Mouse (Mus musculus) kidney, embryonic 14.5 days (tissue): ENCODE results near the gene Erc1. TPM values are rescaled to one million over a fixed set of nuclear protein-coding genes. Genes with fewer than 3 reads are reported as not detected.

Experiments
- ATAC-seq: fragments of 200-750 bp; cut with Nextera tagmentation; 2 replicates; pipeline ENCODE4 v1.8.0; 2017; ENCODE audit warnings: moderate number of reproducible peaks, mild to moderate bottlenecking, moderate TSS enrichment, moderate library complexity; ENCODE audit not compliant: low FRiP score, low TSS enrichment
- H3K27ac ChIP-seq: fragments of 300-500 bp; sonication (generic); 2 replicates; pipeline ENCODE4 v1.5.1; 2014; ENCODE audit warnings: low read depth, mild to moderate bottlenecking, low read length, moderate library complexity, mixed read lengths
- H3K27me3 ChIP-seq: fragments of 300-500 bp; sonication (generic); 2 replicates; pipeline ENCODE4 v1.6.1; 2014; ENCODE audit warnings: mild to moderate bottlenecking, low read length; ENCODE audit not compliant: control insufficient read depth, insufficient read depth
- H3K36me3 ChIP-seq: fragments of 300-500 bp; sonication (generic); 2 replicates; pipeline ENCODE4 v1.6.1; 2014; ENCODE audit warnings: low read length, mixed read lengths; ENCODE audit not compliant: control insufficient read depth, insufficient read depth
- H3K4me1 ChIP-seq: fragments of 300-500 bp; sonication (generic); 2 replicates; pipeline ENCODE4 v1.6.1; 2014; ENCODE audit warnings: low read length, mixed read lengths; ENCODE audit not compliant: control insufficient read depth, insufficient read depth
- H3K4me2 ChIP-seq: fragments of 300-500 bp; sonication (generic); replicated peaks from 2 replicates; pipeline ENCODE4 v1.6.1; 2014; ENCODE audit warnings: low read depth, mild to moderate bottlenecking, low read length
- H3K4me3 ChIP-seq: fragments of 300-500 bp; sonication (generic); 2 replicates; pipeline ENCODE4 v1.5.1; 2014; ENCODE audit warnings: mild to moderate bottlenecking, low read length
- H3K9ac ChIP-seq: fragments of 300-500 bp; sonication (generic); 2 replicates; pipeline ENCODE4 v1.6.1; 2014; ENCODE audit warnings: low read depth, mild to moderate bottlenecking, low read length, moderate library complexity
- H3K9me3 ChIP-seq: fragments of 300-500 bp; sonication (generic); 2 replicates; pipeline ENCODE4 v1.6.1; 2016; ENCODE audit warnings: low read length; ENCODE audit not compliant: control insufficient read depth
- WGBS: fragments of 180-500 bp; shearing (Covaris S2); extraction: QIAGEN DNeasy Blood & Tissue Kit; methylation state at CpG from one replicate; pipeline ENCODE4 v1.1.7; 2014; 5-methylcytosine and 5-hydroxymethylcytosine counted together
- polyA plus RNA-seq: library from polyadenylated mRNA; unstranded; fragments of >200 nt; fragmentation: Nextera tagmentation; extraction: Ambion mirVana; gene quantifications from 2 replicates; pipeline ENCODE4 v1.2.1, GENCODE M21; 2014

Erc1 gene
- polyA plus RNA-seq, 1 experiment from 2014 or later: 30.0 TPM

DNA sequence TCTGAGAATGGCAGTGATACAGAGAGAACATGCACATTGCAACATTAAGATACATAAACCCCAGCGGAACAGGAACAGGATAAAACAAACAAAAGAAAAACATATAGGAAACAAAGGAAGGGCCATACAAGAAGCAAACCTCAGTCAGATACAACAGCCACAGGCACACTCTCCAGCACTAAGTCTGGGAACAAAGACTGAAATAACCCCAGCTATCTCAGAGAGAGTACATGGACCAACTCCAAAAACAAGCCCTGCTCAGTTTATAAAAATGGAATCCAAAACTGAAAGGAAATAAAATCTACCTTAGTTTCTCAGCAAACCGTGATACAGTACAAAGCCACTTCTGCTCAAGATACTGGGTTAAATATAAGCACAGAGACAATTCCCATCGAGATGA lies 107.4 kb downstream of the Erc1 start:
- no peaks in the 10 kb centered on the region for H3K27me3 ChIP-seq
- H3K4me2 ChIP-seq: no peak overlapping the region
- no peak overlapping the region for H3K4me3 ChIP-seq
- 90% methylated on average over 3 of the region's 3 CpGs for WGBS
- no peak for ATAC-seq
- no peaks in the 10 kb centered on the region for H3K9me3 ChIP-seq
- H3K4me1 ChIP-seq: 0 out of 2 replicates have a peak, but pooled peaks cover 3% of the 10 kb centered on the region
- H3K36me3 ChIP-seq: no peaks in the 10 kb centered on the region
- no peak overlapping the region for H3K27ac ChIP-seq
- no peak overlapping the region for H3K9ac ChIP-seq

DNA sequence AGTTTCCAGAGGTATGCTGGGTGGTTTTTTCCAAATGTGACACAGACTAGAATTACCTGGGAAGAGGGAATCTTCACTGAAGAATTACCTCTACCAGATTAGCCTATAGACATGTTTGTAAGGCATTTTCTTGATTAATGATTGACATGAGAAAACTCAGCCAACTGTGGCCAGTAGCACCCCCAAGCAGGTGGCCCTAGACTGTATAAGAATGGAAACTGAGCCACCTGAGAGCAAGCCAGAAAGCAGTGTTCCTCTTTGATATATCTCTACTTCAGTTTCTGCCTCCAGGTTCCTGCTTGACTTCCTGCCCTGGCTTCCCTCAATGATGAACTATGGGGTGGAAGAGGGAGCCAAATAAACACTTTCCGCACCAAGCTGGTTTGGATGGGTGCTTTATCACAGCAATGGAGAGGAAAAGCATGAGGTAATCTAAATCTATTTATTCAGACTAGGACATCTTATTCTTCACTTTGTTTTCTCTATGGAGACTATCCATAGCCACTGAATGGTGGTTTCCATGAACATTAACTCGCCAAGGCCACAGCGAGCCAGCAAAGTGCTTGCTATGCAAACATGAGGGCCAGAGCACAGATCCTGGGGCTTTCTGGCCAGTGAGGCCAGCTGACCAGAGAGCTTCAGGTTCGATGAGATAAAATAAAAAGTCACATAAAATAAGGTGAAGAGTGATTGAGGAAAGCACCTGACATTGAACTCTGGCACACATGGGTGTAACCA lies 109.2 kb downstream of the Erc1 start:
- Histone ChIP-seq H3K4me2 (no peak overlapping the region), H3K4me1 (0 out of 2 replicates have a peak, but pooled peaks cover 9% of the 10 kb centered on the region), H3K36me3 (no peaks in the 10 kb centered on the region), H3K4me3 (no peak overlapping the region), H3K27ac (no peak overlapping the region), H3K9me3 (no peaks in the 10 kb centered on the region), H3K27me3 (no peaks in the 10 kb centered on the region), H3K9ac (no peak overlapping the region)
- WGBS: 90% methylated on average over 4 of the region's 4 CpGs
- no peak for ATAC-seq

DNA sequence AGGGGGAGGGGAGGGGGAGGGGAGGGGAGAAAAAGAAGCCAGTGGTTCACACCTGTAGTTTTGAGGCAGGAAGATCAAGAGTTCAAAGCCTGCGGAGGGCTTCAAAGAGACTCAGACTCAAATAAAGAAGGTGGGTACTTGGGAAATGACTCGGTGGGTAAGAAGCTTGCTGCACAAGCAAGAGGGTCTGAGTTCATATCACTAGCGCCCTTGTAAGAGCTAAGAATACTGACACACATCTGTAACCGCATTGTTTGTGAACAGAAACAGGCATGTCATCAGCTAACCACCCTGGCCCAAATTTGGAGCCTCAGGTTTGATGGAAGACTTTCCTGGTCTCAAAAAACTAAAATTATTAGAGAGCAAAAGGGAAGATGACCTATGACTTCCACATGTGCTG lies 110.3 kb downstream of the Erc1 start:
- no peaks in the 10 kb centered on the region for H3K36me3 ChIP-seq
- H3K9me3 ChIP-seq: no peaks in the 10 kb centered on the region
- H3K4me2 ChIP-seq: no peak overlapping the region
- no peak for ATAC-seq
- H3K9ac ChIP-seq: no peak overlapping the region
- 0 out of 2 replicates have a peak, but pooled peaks cover 9% of the 10 kb centered on the region for H3K4me1 ChIP-seq
- H3K4me3 ChIP-seq: no peak overlapping the region
- H3K27ac ChIP-seq: no peak overlapping the region
- 98% methylated on average over 4 of the region's 4 CpGs for WGBS
- H3K27me3 ChIP-seq: no peaks in the 10 kb centered on the region

DNA sequence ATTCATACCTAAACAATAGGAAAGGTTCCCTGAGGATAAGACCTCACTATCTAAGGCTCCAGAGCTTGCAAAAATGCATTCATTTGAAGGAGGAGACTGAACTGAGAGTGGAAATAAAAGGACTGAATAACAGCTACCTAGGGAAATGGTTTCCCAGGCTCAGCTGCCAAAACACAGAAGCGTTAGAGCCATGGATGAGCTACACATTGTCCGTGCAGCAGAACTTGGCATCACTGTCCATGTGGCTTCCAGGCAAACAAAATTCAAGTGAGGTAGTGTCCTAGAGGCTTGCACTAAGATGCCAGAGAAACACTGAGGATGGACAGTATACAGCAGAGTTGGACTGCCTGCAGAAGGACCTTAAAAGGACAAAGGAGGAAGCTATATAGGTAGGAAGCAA lies 112.0 kb downstream of the Erc1 start:
- ATAC-seq: no peak
- 53% methylated on average over 2 of the region's 2 CpGs for WGBS
- Histone ChIP-seq H3K4me1 (0 out of 2 replicates have a peak, but pooled peaks cover 9% of the 10 kb centered on the region), H3K27ac (no peak overlapping the region), H3K27me3 (no peaks in the 10 kb centered on the region), H3K36me3 (no peaks in the 10 kb centered on the region), H3K4me2 (no peak overlapping the region), H3K9me3 (no peaks in the 10 kb centered on the region), H3K9ac (no peak overlapping the region), H3K4me3 (no peak overlapping the region)

DNA sequence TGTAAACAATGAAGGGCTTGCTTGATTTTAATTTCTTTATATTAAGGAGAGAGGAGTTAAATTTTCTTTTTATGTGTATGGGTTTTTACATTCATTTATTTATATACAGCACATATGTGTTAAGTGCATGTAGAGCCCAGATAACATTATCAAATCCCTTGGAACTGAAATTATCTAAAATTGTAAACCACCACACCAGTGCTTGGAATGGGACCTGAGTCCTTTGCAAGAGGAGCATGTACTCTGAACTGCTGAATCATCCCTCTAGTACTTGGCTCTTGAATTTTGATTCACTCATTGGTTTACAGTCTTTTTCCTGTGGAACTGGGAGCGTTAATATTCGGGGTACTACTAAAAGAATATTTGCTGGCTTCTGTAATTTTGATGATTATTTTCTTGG lies 116.8 kb downstream of the Erc1 start:
- 0 out of 2 replicates have a peak, but pooled peaks cover 6% of the 10 kb centered on the region for H3K4me1 ChIP-seq
- no peak overlapping the region for H3K9ac ChIP-seq
- H3K9me3 ChIP-seq: no peaks in the 10 kb centered on the region
- no peak overlapping the region for H3K27ac ChIP-seq
- no peak for ATAC-seq
- no peaks in the 10 kb centered on the region for H3K27me3 ChIP-seq
- 96% methylated on average over 2 of the region's 2 CpGs for WGBS
- no peaks in the 10 kb centered on the region for H3K36me3 ChIP-seq
- H3K4me2 ChIP-seq: no peak overlapping the region
- H3K4me3 ChIP-seq: no peak overlapping the region

DNA sequence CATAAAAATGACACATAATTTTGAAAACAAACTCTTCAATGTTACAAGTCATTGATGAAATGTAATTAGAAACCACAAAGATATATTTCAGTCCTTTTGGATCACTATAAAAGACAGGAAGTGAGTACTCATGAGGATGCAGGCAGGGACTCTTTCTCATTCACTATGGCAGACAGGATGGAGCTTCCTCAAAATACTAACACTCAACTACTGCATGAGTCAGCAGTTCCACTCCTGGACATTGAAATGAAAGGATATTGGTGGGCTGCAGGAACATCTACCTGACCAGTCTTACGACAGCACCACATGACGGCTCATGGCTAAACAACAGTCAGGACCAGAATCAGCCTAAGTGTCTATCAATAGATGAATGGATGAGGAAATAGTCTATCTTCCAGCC lies 132.7 kb downstream of the Erc1 start:
- ATAC-seq: no peak
- no peak overlapping the region for H3K9ac ChIP-seq

DNA sequence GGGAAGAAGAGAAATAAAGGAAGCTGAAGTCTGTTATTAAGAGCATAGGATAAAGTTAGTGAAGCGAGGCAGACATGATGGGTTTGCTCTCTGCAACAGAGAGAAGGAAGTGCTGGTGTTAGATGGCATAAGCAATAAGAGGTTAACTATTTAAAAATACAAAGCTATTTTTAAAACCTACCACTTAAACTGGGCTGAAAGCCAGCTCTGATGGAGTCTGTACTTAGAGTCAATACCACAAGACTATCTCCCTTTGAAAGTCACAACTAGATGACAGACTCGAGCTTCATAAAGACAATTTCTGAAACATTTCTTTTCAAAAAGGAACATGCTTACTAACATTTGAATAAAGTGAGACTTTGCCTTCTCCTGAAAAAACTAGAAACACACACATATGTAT lies 134.0 kb downstream of the Erc1 start:
- no peak for ATAC-seq
- 81% methylated on average over 2 of the region's 2 CpGs for WGBS
- H3K9ac ChIP-seq: no peak overlapping the region
- no peaks in the 10 kb centered on the region for H3K9me3 ChIP-seq
- no peaks in the 10 kb centered on the region for H3K4me1 ChIP-seq
- peaks cover 4% of the 10 kb centered on the region; the same call in 1 of the 2 replicates for H3K36me3 ChIP-seq
- H3K4me2 ChIP-seq: no peak overlapping the region
- H3K4me3 ChIP-seq: no peak overlapping the region
- no peak overlapping the region for H3K27ac ChIP-seq
- H3K27me3 ChIP-seq: no peaks in the 10 kb centered on the region

More for the DNA sequence above, 132.7 kb downstream of the Erc1 start:
- WGBS: 96% methylated on average over 2 of the region's 2 CpGs
- Histone ChIP-seq H3K4me2 (no peak overlapping the region), H3K4me1 (no peaks in the 10 kb centered on the region), H3K36me3 (peaks cover 4% of the 10 kb centered on the region; the same call in 1 of the 2 replicates), H3K27me3 (no peaks in the 10 kb centered on the region), H3K9me3 (no peaks in the 10 kb centered on the region), H3K4me3 (no peak overlapping the region), H3K27ac (no peak overlapping the region)

DNA sequence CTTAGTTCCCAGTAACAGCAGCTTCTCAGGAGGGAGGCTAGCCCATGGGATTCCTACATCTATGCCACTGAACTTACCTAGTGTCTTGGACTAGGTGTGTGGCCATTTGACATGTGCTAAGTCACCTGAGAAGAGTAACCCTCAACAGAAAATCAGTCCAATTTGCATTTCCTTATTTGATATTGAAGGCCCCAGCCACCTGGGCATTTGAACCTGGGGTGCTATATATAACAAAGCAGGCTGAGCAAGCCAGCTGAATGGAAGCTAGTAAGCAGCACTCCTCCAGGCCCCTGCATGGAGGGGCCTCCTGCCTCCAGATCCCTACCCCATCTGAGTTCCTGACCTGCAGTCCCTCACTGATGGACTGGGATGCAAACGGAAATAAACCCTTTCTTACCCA lies 135.5 kb downstream of the Erc1 start:
- Histone ChIP-seq H3K9ac (no peak overlapping the region), H3K4me3 (no peak overlapping the region), H3K4me1 (no peaks in the 10 kb centered on the region), H3K27me3 (no peaks in the 10 kb centered on the region), H3K4me2 (no peak overlapping the region), H3K27ac (no peak overlapping the region), H3K9me3 (no peaks in the 10 kb centered on the region), H3K36me3 (peaks cover 4% of the 10 kb centered on the region; the same call in 1 of the 2 replicates)
- WGBS: 73% methylated on average over 1 of the region's 1 CpGs
- ATAC-seq: no peak

DNA sequence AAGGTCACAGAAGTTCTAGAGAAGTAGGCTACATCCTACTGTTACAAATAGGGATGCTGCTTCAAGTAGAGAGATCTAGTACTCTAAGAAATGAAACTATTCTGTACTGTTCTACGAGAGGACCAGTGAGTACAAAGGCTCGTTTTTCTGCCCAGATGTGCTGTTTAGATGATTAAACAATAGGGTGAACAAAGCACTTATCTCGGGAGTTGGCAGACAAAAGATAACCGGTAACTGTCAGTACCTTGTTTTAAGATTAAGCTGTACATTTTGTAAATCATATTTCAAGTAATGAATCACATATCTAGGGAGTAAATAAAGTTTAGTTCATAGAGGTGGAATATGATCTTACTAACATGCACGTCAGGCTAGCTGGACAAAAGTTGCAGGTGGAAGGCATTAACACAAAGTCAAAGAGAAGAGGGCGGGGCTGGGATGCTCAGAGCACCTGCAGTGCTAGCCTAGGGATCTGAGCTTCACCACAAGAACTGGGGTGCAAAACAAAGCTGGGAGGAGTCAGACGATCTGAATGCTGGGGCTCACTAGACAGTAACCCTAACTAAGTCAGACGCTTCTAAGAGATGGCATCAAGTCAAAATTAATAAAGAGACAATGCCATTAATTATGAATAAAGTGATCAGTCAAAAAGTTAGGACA lies 136.2 kb downstream of the Erc1 start:
- Histone ChIP-seq H3K36me3 (peaks cover 4% of the 10 kb centered on the region; the same call in 1 of the 2 replicates), H3K27ac (no peak overlapping the region), H3K27me3 (no peaks in the 10 kb centered on the region), H3K9ac (no peak overlapping the region), H3K4me2 (no peak overlapping the region), H3K4me1 (no peaks in the 10 kb centered on the region), H3K9me3 (no peaks in the 10 kb centered on the region), H3K4me3 (no peak overlapping the region)
- WGBS: 81% methylated on average over 8 of the region's 8 CpGs
- ATAC-seq: no peak
